Mouse (Mus musculus): ENCODE results near the gene Ifnk.

- no peak for TF ChIP-seq ZC3H11A (IDR thresholded peaks at IDR 0.05; ENCODE audit: borderline replicate concordance, low read depth, low read length)
- TF ChIP-seq ZNF384 (IDR thresholded peaks at IDR 0.05; ENCODE audit: low read depth, low read length) = no peak
- no peak for TF ChIP-seq CHD2 (IDR thresholded peaks at IDR 0.05; ENCODE audit: low read depth, low read length)
- TF ChIP-seq MAFK (IDR thresholded peaks at IDR 0.05; ENCODE audit: insufficient read depth, low read depth, low read length) = no peak
- no peak for TF ChIP-seq HCFC1 (IDR thresholded peaks at IDR 0.05; ENCODE audit: borderline replicate concordance, insufficient read depth, low read length)
Measured at GRCm38 (mm10) chr4:35126776-35127175, 25.1 kb upstream of the Ifnk start.
